Comparison of ENCODE assay signal across 21 mouse cellular contexts in genomic region chr11:52106438-52106837, GRCm38 (mm10). TPM values are rescaled to one million over a fixed set of nuclear protein-coding genes. Genes with fewer than 3 reads are reported as not detected.
"Had no signal": no experiment of that assay in that cellular context is flagged by ENCODE, and none has a peak within 500 bp of the region (broad histone marks: within the 10 kb centered on the region; RNA-seq: fewer than 3 reads in every experiment).

No protein-coding gene starts in this region.

- ATAC-seq: lung, postnatal 0 days; midbrain, embryonic 13.5 days; midbrain, embryonic 15.5 days had no signal

- H3K27ac ChIP-seq: lung, embryonic 15.5 days; macrophage; midbrain, embryonic 13.5 days; midbrain, embryonic 15.5 days; neural tube, embryonic 12.5 days; stomach, embryonic 15.5 days; stomach, postnatal 0 days had no signal

- H3K9me3 ChIP-seq: lung, embryonic 15.5 days; megakaryocyte, embryonic 14.5 days; midbrain, embryonic 13.5 days; midbrain, embryonic 15.5 days; neural tube, embryonic 12.5 days; stomach, embryonic 15.5 days had no signal

- H3K9ac ChIP-seq: lung, embryonic 15.5 days; midbrain, embryonic 13.5 days; midbrain, embryonic 15.5 days; neural tube, embryonic 12.5 days; stomach, embryonic 15.5 days had no signal

- H3K4me3 ChIP-seq: lung, embryonic 15.5 days; megakaryocyte, embryonic 14.5 days; midbrain, embryonic 13.5 days; midbrain, embryonic 15.5 days; neural tube, embryonic 12.5 days; stomach, embryonic 15.5 days had no signal

- DNase-seq: lung, adult 2 months; lung, postnatal 14 days; lung, postnatal 36 days; right cerebral cortex, postnatal 14 days; thymus, adult 2 months; thymus, postnatal 25 days; thymus, postnatal 4 days had no signal

- H3K36me3 ChIP-seq: lung, embryonic 15.5 days; midbrain, embryonic 13.5 days; midbrain, embryonic 15.5 days; neural tube, embryonic 12.5 days; stomach, embryonic 15.5 days had no signal

- H3K27me3 ChIP-seq: lung, embryonic 15.5 days; megakaryocyte, embryonic 14.5 days; midbrain, embryonic 13.5 days; midbrain, embryonic 15.5 days; neural tube, embryonic 12.5 days; stomach, embryonic 15.5 days had no signal

- H3K4me2 ChIP-seq: lung, embryonic 15.5 days; midbrain, embryonic 11.5 days; midbrain, embryonic 13.5 days; midbrain, embryonic 15.5 days; neural tube, embryonic 12.5 days; stomach, embryonic 15.5 days had no signal

RNA-seq across cellular contexts. Expression of gene Olfr1373, which starts 38.9 kb away (rescaled TPM):
- polyA plus RNA-seq: lung, adult 2 months; lung, embryonic 15.5 days; lung, postnatal 0 days; macrophage; midbrain, embryonic 11.5 days; midbrain, embryonic 13.5 days; midbrain, embryonic 15.5 days; midbrain, postnatal 0 days; neural tube, embryonic 12.5 days; neural tube, embryonic 14.5 days; spleen, adult 2 months; stomach, embryonic 15.5 days; stomach, postnatal 0 days; thymus, adult 2 months; urinary bladder, adult 2 months had no signal
